Comparison of ENCODE assay signal across 24 mouse cellular contexts in the genomic region with DNA sequence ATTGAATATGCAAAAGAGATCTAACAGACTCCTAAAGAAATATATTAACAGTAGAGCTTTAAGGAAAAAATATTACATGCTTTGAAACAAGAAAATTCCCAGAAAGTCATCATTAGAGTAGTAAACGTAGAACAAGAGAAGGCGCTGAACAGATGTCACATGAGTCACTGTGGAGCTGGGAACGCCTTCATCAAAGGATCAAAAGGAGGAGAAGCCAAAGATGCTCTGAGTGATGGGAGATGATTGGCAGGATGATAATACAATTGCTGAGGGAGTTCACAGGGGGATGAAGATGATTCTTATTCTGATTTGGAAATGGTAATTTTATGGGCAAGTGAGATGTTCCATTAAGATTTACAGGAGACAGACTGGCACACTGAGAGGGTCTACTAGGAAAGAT.
A peak's percentile ranks its signal among the peaks of the same experiment; 100 is the strongest.
DNase-seq lines count a peak whose midpoint lies in the region; ATAC-seq and TF ChIP-seq lines count a peak whose summit lies in the region.
"Had no signal": no experiment of that assay in that cellular context is flagged by ENCODE, and none has a peak within 500 bp of the region (broad histone marks: within the 10 kb centered on the region; RNA-seq: fewer than 3 reads in every experiment).

No protein-coding gene starts in this region.

- H3K9me3 ChIP-seq in forebrain, embryonic 13.5 days (replicated peaks): no peaks in the 10 kb centered on the region
- no peaks in the 10 kb centered on the region for H3K9me3 ChIP-seq in forebrain, embryonic 11.5 days (ENCODE audit: control insufficient read depth, low read length)
- H3K9me3 ChIP-seq in forebrain, embryonic 16.5 days (ENCODE audit: control insufficient read depth, low read length): no peaks in the 10 kb centered on the region
- no peaks in the 10 kb centered on the region for H3K9me3 ChIP-seq in forebrain, embryonic 15.5 days
- H3K9me3 ChIP-seq: embryonic facial prominence, embryonic 13.5 days; embryonic facial prominence, embryonic 15.5 days; G1E had no signal

- TF ChIP-seq POLR2A in brain, embryonic 14.5 days (IDR thresholded peaks at IDR 0.05; ENCODE audit: borderline replicate concordance, extremely low read depth, insufficient read depth, insufficient read length, poor library complexity, severe bottlenecking): no peak

- WGBS in forebrain, embryonic 13.5 days: 79% methylated on average over 3 of the region's 3 CpGs
- 88% methylated on average over 3 of the region's 3 CpGs for WGBS in forebrain, embryonic 11.5 days
- WGBS in forebrain, embryonic 16.5 days: 70% methylated on average over 3 of the region's 3 CpGs
- WGBS in forebrain, embryonic 15.5 days: 70% methylated on average over 3 of the region's 3 CpGs

- H3K27ac ChIP-seq in forebrain, embryonic 13.5 days: no peak overlapping the region
- H3K27ac ChIP-seq in forebrain, embryonic 11.5 days (ENCODE audit: low read depth, low read length): no peak overlapping the region
- H3K27ac ChIP-seq in forebrain, embryonic 16.5 days (ENCODE audit: low read length): no peak overlapping the region
- no peak overlapping the region for H3K27ac ChIP-seq in forebrain, embryonic 15.5 days (replicated peaks)
- H3K27ac ChIP-seq: embryonic facial prominence, embryonic 13.5 days; embryonic facial prominence, embryonic 15.5 days had no signal

- no peaks in the 10 kb centered on the region for H3K36me3 ChIP-seq in forebrain, embryonic 13.5 days (ENCODE audit: poor library complexity, severe bottlenecking)
- no peaks in the 10 kb centered on the region for H3K36me3 ChIP-seq in forebrain, embryonic 11.5 days (ENCODE audit: control insufficient read depth, insufficient read depth, low read length)
- H3K36me3 ChIP-seq in forebrain, embryonic 16.5 days (ENCODE audit: control insufficient read depth, insufficient read depth): no peaks in the 10 kb centered on the region
- H3K36me3 ChIP-seq in forebrain, embryonic 15.5 days: no peaks in the 10 kb centered on the region
- H3K36me3 ChIP-seq: embryonic facial prominence, embryonic 13.5 days; embryonic facial prominence, embryonic 15.5 days; G1E had no signal

- H3K4me2 ChIP-seq in forebrain, embryonic 13.5 days: no peak overlapping the region
- H3K4me2 ChIP-seq in forebrain, embryonic 11.5 days (ENCODE audit: low read depth, low read length, severe bottlenecking): no peak overlapping the region
- H3K4me2 ChIP-seq in forebrain, embryonic 16.5 days (ENCODE audit: low read length): no peak overlapping the region
- H3K4me2 ChIP-seq in forebrain, embryonic 15.5 days (replicated peaks): no peak overlapping the region
- H3K4me2 ChIP-seq: embryonic facial prominence, embryonic 13.5 days; embryonic facial prominence, embryonic 15.5 days had no signal

- no peak overlapping the region for H3K9ac ChIP-seq in forebrain, embryonic 13.5 days
- H3K9ac ChIP-seq in forebrain, embryonic 11.5 days (ENCODE audit: low read length): no peak overlapping the region
- H3K9ac ChIP-seq in forebrain, embryonic 16.5 days (replicated peaks; ENCODE audit: low read depth, low read length): no peak overlapping the region
- no peak overlapping the region for H3K9ac ChIP-seq in forebrain, embryonic 15.5 days (replicated peaks)
- H3K9ac ChIP-seq: embryonic facial prominence, embryonic 13.5 days; embryonic facial prominence, embryonic 15.5 days had no signal

- no peak overlapping the region for H3K4me3 ChIP-seq in forebrain, embryonic 13.5 days
- H3K4me3 ChIP-seq in forebrain, embryonic 11.5 days (ENCODE audit: low read depth, low read length): no peak overlapping the region
- no peak overlapping the region for H3K4me3 ChIP-seq in forebrain, embryonic 16.5 days (replicated peaks; ENCODE audit: low read length)
- H3K4me3 ChIP-seq in forebrain, embryonic 15.5 days: no peak overlapping the region
- H3K4me3 ChIP-seq: embryonic facial prominence, embryonic 13.5 days; embryonic facial prominence, embryonic 15.5 days; erythroblast, embryonic 14.5 days had no signal

- no peaks in the 10 kb centered on the region for H3K4me1 ChIP-seq in forebrain, embryonic 13.5 days
- H3K4me1 ChIP-seq in forebrain, embryonic 11.5 days (replicated peaks; ENCODE audit: control insufficient read depth, insufficient read depth, low read length): no peaks in the 10 kb centered on the region
- no peaks in the 10 kb centered on the region for H3K4me1 ChIP-seq in forebrain, embryonic 16.5 days (replicated peaks; ENCODE audit: control insufficient read depth, insufficient read depth, low read length)
- H3K4me1 ChIP-seq in forebrain, embryonic 15.5 days: no peaks in the 10 kb centered on the region
- H3K4me1 ChIP-seq: embryonic facial prominence, embryonic 13.5 days; embryonic facial prominence, embryonic 15.5 days had no signal

- 0 out of 2 replicates have a peak, but pooled peaks have one; percentile 65 for ATAC-seq in forebrain, embryonic 13.5 days
- no peak for ATAC-seq in forebrain, embryonic 11.5 days (replicated peaks; ENCODE audit: low FRiP score)
- ATAC-seq in forebrain, embryonic 16.5 days: peak; percentile 59; the same call in 1 of the 2 replicates
- no peak for ATAC-seq in forebrain, embryonic 15.5 days (replicated peaks)
- ATAC-seq: activated CD4-positive, CD25-positive, alpha-beta regulatory T cell, adult 4 months; CD4-positive, CD25-positive, alpha-beta regulatory T cell, adult 4 months; Patski had no signal

- no peaks in the 10 kb centered on the region for H3K27me3 ChIP-seq in forebrain, embryonic 13.5 days
- H3K27me3 ChIP-seq in forebrain, embryonic 11.5 days (ENCODE audit: control insufficient read depth, insufficient read depth, low read length): no peaks in the 10 kb centered on the region
- H3K27me3 ChIP-seq in forebrain, embryonic 16.5 days (replicated peaks; ENCODE audit: control insufficient read depth, insufficient read depth, low read length): no peaks in the 10 kb centered on the region
- no peaks in the 10 kb centered on the region for H3K27me3 ChIP-seq in forebrain, embryonic 15.5 days
- H3K27me3 ChIP-seq: CH12.LX; embryonic facial prominence, embryonic 13.5 days; embryonic facial prominence, embryonic 15.5 days had no signal

- DNase-seq in forebrain, embryonic 11.5 days (ENCODE audit: low spot score): no peak
- DNase-seq in brain, embryonic 14.5 days (ENCODE audit: low read depth): peak; percentile 34
- DNase-seq: adrenal gland, adult 8-10 months; adrenal gland, postnatal 14 days; adrenal gland, postnatal 36 days; B cell, adult 2 months; cerebellum, adult 11 months; cerebellum, adult 18-20 months; cerebellum, adult 8-10 months; cerebellum, adult 9-11 months; cerebellum, postnatal 14 days; cerebellum, postnatal 36 days; embryo, embryonic 11 days had no signal

- TF ChIP-seq CTCF in brain, embryonic 14.5 days (IDR thresholded peaks at IDR 0.05; ENCODE audit: borderline replicate concordance, extremely low read depth, insufficient read depth, insufficient read length): no peak

Comparison
In these comparisons a context has a peak if more than half of its experiments do, and no peak if none do; other contexts are left out.
1. ATAC-seq: peak in forebrain, embryonic 13.5 days (single experiment) and forebrain, embryonic 16.5 days (single experiment); none in forebrain, embryonic 11.5 days (single experiment) and forebrain, embryonic 15.5 days (single experiment).